Mouse (Mus musculus): ENCODE measurements around the gene Akr1c6. TPM values are rescaled to one million over a fixed set of nuclear protein-coding genes. Genes with fewer than 3 reads are reported as not detected.
"Not testable (repeated sequence)": the region's sequence is repeated elsewhere in the genome, so short reads cannot be mapped to it uniquely, and the experiment has no call there.

The Akr1c6 gene
- not detected in 2 replicates for polyA plus RNA-seq (2014; fragmentation: Nextera tagmentation; extraction: Ambion mirVana)

DNA sequence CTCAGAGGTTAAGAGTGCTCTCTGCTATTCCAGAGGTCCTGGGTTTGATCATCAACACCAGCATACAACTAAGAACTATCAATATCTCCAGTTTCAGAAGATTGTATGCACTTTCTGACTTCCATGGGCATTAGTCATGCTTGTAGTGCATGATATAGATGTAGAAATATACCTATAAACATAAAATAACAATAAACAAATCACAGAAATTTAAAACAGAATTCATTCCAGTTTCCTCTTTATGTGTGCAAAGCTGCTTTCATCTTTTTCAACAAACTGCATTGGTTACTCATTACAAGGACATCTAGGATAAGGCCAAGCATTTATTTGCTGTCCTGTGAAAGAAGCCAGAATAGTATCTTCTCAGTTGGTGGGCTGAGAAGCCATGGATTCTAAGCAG is at the start of gene Akr1c6:
Akr1c6 (plus strand) TSS at position 301 of the 400 bp plus-strand sequence.
- no peak within 1 kb of the TSS for H3K27ac ChIP-seq (replicated peaks; ENCODE audit: low read depth, low read length)
- no peak for ATAC-seq (ENCODE audit: insufficient number of reproducible peaks, low FRiP score, low TSS enrichment, low read depth)
- no peak for DNase-seq (ENCODE audit: low spot score)
- no peak within 1 kb of the TSS for H3K4me2 ChIP-seq (ENCODE audit: low read depth, severe bottlenecking)
- no peak within 1 kb of the TSS for H3K9ac ChIP-seq (ENCODE audit: low read length)
- no peaks in the 10 kb centered on the region for H3K9me3 ChIP-seq (ENCODE audit: control insufficient read depth, low read length)
- H3K27me3 ChIP-seq (ENCODE audit: control insufficient read depth, insufficient read depth, low read length) = no peaks in the 10 kb centered on the region
- H3K36me3 ChIP-seq (ENCODE audit: control insufficient read depth, insufficient read depth, low read length) = no peaks in the 10 kb centered on the region
- no peaks in the 10 kb centered on the region for H3K4me1 ChIP-seq (ENCODE audit: control insufficient read depth, insufficient read depth, low read length)
- no peak within 1 kb of the TSS for H3K4me3 ChIP-seq (ENCODE audit: low read depth, low read length)

DNA sequence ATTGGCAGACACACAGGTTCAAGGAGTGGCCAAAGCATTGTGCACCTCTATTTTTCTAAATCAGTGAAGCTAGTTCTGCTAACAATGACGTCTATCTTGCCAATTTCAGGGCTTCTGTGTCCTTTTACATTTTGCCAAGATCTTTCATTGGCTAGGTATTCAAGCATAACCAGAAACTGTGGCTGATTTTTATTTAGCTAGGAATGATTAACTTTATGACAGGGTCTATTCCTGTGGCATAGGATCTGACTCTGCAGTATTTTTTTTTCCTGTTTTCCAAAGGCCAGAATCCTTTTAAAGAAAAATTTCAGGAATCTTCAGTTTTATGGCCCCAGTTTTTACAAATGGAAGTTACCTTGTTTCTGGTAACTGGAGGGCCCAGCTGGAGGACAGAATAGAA is 49.2 kb upstream of the Akr1c6 start:
- no peak for DNase-seq (ENCODE audit: low spot score)
- Histone ChIP-seq H3K27me3 (ENCODE audit: control insufficient read depth, insufficient read depth, low read length) (no peaks in the 10 kb centered on the region), H3K4me3 (ENCODE audit: low read depth, low read length) (no peak overlapping the region), H3K9me3 (ENCODE audit: control insufficient read depth, low read length) (no peaks in the 10 kb centered on the region), H3K4me2 (ENCODE audit: low read depth, severe bottlenecking) (no peak overlapping the region), H3K36me3 (ENCODE audit: control insufficient read depth, insufficient read depth, low read length) (no peaks in the 10 kb centered on the region), H3K9ac (ENCODE audit: low read length) (no peak overlapping the region), H3K4me1 (ENCODE audit: control insufficient read depth, insufficient read depth, low read length) (no peaks in the 10 kb centered on the region), H3K27ac (replicated peaks; ENCODE audit: low read depth, low read length) (no peak overlapping the region)
- ATAC-seq (ENCODE audit: insufficient number of reproducible peaks, low FRiP score, low TSS enrichment, low read depth) = no peak
- WGBS = 83% methylated on average over 1 of the region's 1 CpGs

DNA sequence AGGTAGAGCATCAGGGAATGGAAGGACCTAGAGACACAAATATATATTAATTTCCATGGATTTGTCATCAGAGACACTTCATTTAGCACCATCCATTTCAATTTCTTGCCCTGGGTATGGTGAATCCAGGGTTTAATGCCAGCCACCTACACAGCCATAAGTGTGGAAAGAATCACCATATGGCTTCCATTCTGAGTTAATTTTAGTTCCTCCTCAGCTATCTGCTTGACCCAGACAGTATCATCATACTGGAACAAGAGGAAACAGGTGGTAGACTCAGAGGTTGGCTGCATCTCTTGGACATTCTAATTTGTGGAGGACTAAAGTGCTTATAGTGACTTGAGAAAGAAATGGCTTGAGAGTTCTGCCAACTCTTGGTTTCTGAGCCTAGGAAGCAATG is 48.6 kb upstream of the Akr1c6 start:
- Histone ChIP-seq H3K4me3 (ENCODE audit: low read depth, low read length) (no peak overlapping the region), H3K27me3 (ENCODE audit: control insufficient read depth, insufficient read depth, low read length) (no peaks in the 10 kb centered on the region), H3K4me1 (ENCODE audit: control insufficient read depth, insufficient read depth, low read length) (no peaks in the 10 kb centered on the region), H3K36me3 (ENCODE audit: control insufficient read depth, insufficient read depth, low read length) (no peaks in the 10 kb centered on the region), H3K27ac (replicated peaks; ENCODE audit: low read depth, low read length) (no peak overlapping the region), H3K9me3 (ENCODE audit: control insufficient read depth, low read length) (no peaks in the 10 kb centered on the region), H3K4me2 (ENCODE audit: low read depth, severe bottlenecking) (no peak overlapping the region), H3K9ac (ENCODE audit: low read length) (no peak overlapping the region)
- ATAC-seq (ENCODE audit: insufficient number of reproducible peaks, low FRiP score, low TSS enrichment, low read depth) = no peak
- no peak for DNase-seq (ENCODE audit: low spot score)

DNA sequence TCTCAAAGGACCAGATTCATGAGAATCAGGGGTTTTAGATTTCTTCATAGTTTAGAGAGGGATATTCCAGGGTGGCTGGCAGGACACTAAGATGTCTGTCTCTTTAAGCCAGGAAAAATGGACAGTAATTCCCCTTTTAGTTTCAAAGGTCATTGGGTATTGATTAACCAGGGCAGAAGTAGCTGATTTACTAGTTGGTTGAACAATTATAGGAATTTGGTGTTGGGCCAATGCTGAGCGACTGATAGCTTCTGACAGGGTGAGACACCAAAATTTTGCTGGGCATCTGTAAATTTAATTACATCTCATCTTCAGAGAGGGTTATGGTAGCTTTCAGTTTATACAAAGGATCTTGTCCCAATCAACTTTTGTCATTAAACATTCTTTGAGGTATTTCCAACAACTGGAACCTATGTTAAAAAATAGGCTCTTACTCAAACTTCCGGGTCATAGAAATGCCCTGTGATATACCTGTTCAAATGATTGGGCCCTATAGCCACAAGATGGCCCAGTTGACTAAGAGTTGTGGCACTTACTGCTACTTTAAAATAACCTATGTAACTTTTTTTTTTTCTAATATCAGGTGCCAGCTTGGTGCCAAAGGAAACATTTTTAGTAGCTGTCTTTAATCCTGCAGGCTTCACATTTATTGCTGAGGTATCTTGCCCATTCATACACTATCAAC is 45.2 kb upstream of the Akr1c6 start:
- H3K27me3 ChIP-seq (ENCODE audit: control insufficient read depth, insufficient read depth, low read length) = no peaks in the 10 kb centered on the region
- no peak overlapping the region for H3K27ac ChIP-seq (replicated peaks; ENCODE audit: low read depth, low read length)
- no peaks in the 10 kb centered on the region for H3K4me1 ChIP-seq (ENCODE audit: control insufficient read depth, insufficient read depth, low read length)
- H3K36me3 ChIP-seq (ENCODE audit: control insufficient read depth, insufficient read depth, low read length) = no peaks in the 10 kb centered on the region
- no peak overlapping the region for H3K4me2 ChIP-seq (ENCODE audit: low read depth, severe bottlenecking)
- no peak overlapping the region for H3K4me3 ChIP-seq (ENCODE audit: low read depth, low read length)
- DNase-seq (ENCODE audit: low spot score) = no peak
- ATAC-seq (ENCODE audit: insufficient number of reproducible peaks, low FRiP score, low TSS enrichment, low read depth) = no peak
- H3K9me3 ChIP-seq (ENCODE audit: control insufficient read depth, low read length) = no peaks in the 10 kb centered on the region
- H3K9ac ChIP-seq (ENCODE audit: low read length) = no peak overlapping the region
- 93% methylated on average over 2 of the region's 2 CpGs for WGBS

DNA sequence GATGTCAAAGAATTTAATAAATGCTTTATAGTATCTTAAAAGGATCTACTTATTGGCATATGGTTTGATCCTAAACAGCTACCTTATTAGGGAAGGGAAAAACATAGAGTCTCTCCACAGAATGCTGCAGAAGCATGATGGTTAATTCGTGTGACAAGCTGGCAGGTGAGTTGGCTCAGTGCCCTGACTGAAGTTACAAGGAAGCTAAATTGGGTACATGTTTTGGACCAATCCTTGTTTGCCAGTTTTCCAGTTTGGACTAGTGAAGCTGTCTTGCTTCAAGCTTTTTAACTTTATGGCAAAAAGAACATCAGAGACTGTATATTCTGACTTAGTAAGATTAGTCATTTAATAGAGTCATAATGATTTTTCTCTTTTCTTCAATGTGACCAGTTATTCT is 33.7 kb upstream of the Akr1c6 start:
- H3K36me3 ChIP-seq (ENCODE audit: control insufficient read depth, insufficient read depth, low read length); H3K4me1 ChIP-seq (ENCODE audit: control insufficient read depth, insufficient read depth, low read length); DNase-seq (ENCODE audit: low spot score); H3K4me2 ChIP-seq (ENCODE audit: low read depth, severe bottlenecking); H3K9ac ChIP-seq (ENCODE audit: low read length); H3K27ac ChIP-seq (replicated peaks; ENCODE audit: low read depth, low read length); H3K9me3 ChIP-seq (ENCODE audit: control insufficient read depth, low read length); H3K27me3 ChIP-seq (ENCODE audit: control insufficient read depth, insufficient read depth, low read length); H3K4me3 ChIP-seq (ENCODE audit: low read depth, low read length); ATAC-seq (ENCODE audit: insufficient number of reproducible peaks, low FRiP score, low TSS enrichment, low read depth): not testable (repeated sequence)
- WGBS = 83% methylated on average over 1 of the region's 1 CpGs

DNA sequence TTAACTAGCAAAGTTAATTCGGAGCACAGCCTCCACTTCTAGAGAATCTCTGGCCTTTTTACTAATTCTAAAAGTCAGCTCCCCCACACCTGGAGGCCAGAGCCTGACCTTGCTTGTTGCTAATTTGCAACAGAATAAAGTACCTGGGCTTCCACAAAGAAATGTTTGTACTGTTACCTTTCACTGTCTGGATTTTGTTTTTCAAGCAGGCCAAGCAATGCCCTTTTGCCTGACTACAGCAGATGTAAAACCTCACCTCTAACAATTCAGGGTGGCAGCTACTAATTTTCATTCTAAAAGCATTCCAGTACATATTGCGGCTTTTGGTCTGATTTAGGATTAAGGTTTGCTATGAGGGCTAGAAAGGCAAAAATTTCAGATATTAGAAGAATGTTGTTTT is 33.3 kb upstream of the Akr1c6 start:
- Histone ChIP-seq H3K27me3 (ENCODE audit: control insufficient read depth, insufficient read depth, low read length) (no peaks in the 10 kb centered on the region), H3K27ac (replicated peaks; ENCODE audit: low read depth, low read length) (no peak overlapping the region), H3K9me3 (ENCODE audit: control insufficient read depth, low read length) (no peaks in the 10 kb centered on the region; the same call in 1 of the 2 replicates), H3K36me3 (ENCODE audit: control insufficient read depth, insufficient read depth, low read length) (no peaks in the 10 kb centered on the region), H3K4me2 (ENCODE audit: low read depth, severe bottlenecking) (no peak overlapping the region), H3K4me3 (ENCODE audit: low read depth, low read length) (no peak overlapping the region), H3K9ac (ENCODE audit: low read length) (no peak overlapping the region), H3K4me1 (ENCODE audit: control insufficient read depth, insufficient read depth, low read length) (no peaks in the 10 kb centered on the region)
- ATAC-seq (ENCODE audit: insufficient number of reproducible peaks, low FRiP score, low TSS enrichment, low read depth) (no peak), DNase-seq (ENCODE audit: low spot score) (no peak)
- 83% methylated on average over 2 of the region's 2 CpGs for WGBS

DNA sequence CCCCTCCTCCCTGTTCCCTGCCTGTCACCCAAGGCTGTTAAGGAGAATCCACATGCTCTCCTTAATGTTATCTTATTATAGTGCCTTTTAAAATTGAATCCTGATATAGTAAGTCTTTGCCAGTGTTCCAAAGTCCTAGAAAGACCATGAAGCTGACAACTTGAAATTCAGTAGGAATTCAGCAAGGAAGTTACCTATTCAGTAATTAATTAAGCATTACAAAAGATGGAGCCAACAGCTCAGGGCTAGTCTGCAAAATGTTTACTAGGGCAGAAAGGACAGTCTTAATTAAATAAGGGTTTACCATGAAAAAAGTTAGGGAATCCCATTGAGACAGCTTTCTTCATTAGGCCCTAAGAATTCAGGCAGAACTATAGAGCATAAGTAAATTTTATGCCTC is 31.9 kb upstream of the Akr1c6 start:
- Histone ChIP-seq H3K27ac (replicated peaks; ENCODE audit: low read depth, low read length) (no peak overlapping the region), H3K9ac (ENCODE audit: low read length) (no peak overlapping the region), H3K4me2 (ENCODE audit: low read depth, severe bottlenecking) (no peak overlapping the region), H3K9me3 (ENCODE audit: control insufficient read depth, low read length) (no peaks in the 10 kb centered on the region; the same call in 1 of the 2 replicates), H3K36me3 (ENCODE audit: control insufficient read depth, insufficient read depth, low read length) (no peaks in the 10 kb centered on the region), H3K4me3 (ENCODE audit: low read depth, low read length) (no peak overlapping the region), H3K4me1 (ENCODE audit: control insufficient read depth, insufficient read depth, low read length) (no peaks in the 10 kb centered on the region), H3K27me3 (ENCODE audit: control insufficient read depth, insufficient read depth, low read length) (no peaks in the 10 kb centered on the region)
- ATAC-seq (ENCODE audit: insufficient number of reproducible peaks, low FRiP score, low TSS enrichment, low read depth) (no peak), DNase-seq (ENCODE audit: low spot score) (no peak)

DNA sequence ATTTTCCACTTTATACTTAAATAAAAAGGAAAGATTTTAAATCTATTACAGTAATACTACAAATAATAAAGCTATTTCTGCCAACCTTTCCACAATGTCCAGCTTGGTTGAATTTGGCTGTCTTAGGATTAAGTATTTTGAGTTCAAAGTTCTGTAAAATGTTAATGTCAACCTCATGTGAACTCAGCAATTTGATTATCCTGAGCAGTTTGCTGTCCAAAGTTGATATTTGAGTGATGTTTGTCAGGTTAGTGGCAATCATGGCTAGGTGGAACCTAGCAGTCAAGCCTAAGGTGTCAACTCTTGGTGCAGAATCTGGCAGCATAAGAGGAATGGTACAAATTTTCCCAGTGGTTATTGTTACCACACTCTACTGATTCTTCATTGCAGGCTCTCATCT is 29.4 kb upstream of the Akr1c6 start:
- DNase-seq (ENCODE audit: low spot score) = no peak
- no peak for ATAC-seq (ENCODE audit: insufficient number of reproducible peaks, low FRiP score, low TSS enrichment, low read depth)
- no peaks in the 10 kb centered on the region; the same call in 1 of the 2 replicates for H3K9me3 ChIP-seq (ENCODE audit: control insufficient read depth, low read length)
- H3K27me3 ChIP-seq (ENCODE audit: control insufficient read depth, insufficient read depth, low read length) = no peaks in the 10 kb centered on the region
- no peak overlapping the region for H3K27ac ChIP-seq (replicated peaks; ENCODE audit: low read depth, low read length)
- H3K36me3 ChIP-seq (ENCODE audit: control insufficient read depth, insufficient read depth, low read length) = no peaks in the 10 kb centered on the region
- H3K4me1 ChIP-seq (ENCODE audit: control insufficient read depth, insufficient read depth, low read length) = no peaks in the 10 kb centered on the region
- H3K4me2 ChIP-seq (ENCODE audit: low read depth, severe bottlenecking) = no peak overlapping the region
- H3K4me3 ChIP-seq (ENCODE audit: low read depth, low read length) = no peak overlapping the region
- H3K9ac ChIP-seq (ENCODE audit: low read length) = no peak overlapping the region

DNA sequence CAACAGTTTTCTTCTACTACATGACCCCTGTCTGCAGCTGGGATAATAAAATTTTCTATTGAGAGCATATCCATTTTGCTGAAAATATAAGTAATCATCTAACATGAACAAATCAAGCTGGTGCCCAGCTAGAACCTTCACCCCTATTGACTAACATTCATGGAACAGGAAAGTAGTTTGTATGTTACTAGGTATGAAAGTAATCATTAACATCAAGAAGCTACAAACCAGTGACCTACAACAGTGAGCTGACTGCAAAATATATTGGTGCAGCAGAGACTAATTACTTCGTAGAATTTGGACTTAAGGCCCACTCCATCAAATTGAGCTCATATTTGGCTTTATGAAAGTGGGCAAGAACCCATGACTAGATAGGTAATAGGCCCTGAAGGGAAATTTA is 27.3 kb upstream of the Akr1c6 start:
- ATAC-seq (ENCODE audit: insufficient number of reproducible peaks, low FRiP score, low TSS enrichment, low read depth) (no peak), DNase-seq (ENCODE audit: low spot score) (no peak)
- Histone ChIP-seq H3K4me2 (ENCODE audit: low read depth, severe bottlenecking) (no peak overlapping the region), H3K9ac (ENCODE audit: low read length) (no peak overlapping the region), H3K27ac (replicated peaks; ENCODE audit: low read depth, low read length) (no peak overlapping the region), H3K4me3 (ENCODE audit: low read depth, low read length) (no peak overlapping the region), H3K36me3 (ENCODE audit: control insufficient read depth, insufficient read depth, low read length) (no peaks in the 10 kb centered on the region), H3K4me1 (ENCODE audit: control insufficient read depth, insufficient read depth, low read length) (no peaks in the 10 kb centered on the region), H3K27me3 (ENCODE audit: control insufficient read depth, insufficient read depth, low read length) (no peaks in the 10 kb centered on the region), H3K9me3 (ENCODE audit: control insufficient read depth, low read length) (no peaks in the 10 kb centered on the region; the same call in 1 of the 2 replicates)
- WGBS = 85% methylated on average over 1 of the region's 1 CpGs

Data from limb, embryonic 11.5 days (tissue).